Mouse (Mus musculus) lung, adult 2 months (tissue): Measurements from ENCODE around the gene Cfap77.

Source experiments
- CTCF ChIP-seq: fragments of 200-500 bp; IDR thresholded peaks from 2 replicates; pipeline ENCODE4 v1.5.1; 2011; ENCODE audit warnings: mild to moderate bottlenecking, low read length, control low read depth; ENCODE audit not compliant: insufficient read depth
- POLR2A ChIP-seq: fragments of 200-500 bp; IDR thresholded peaks from 2 replicates; pipeline ENCODE4 v1.6.1; 2011; ENCODE audit warnings: low read depth, mild to moderate bottlenecking, control low read depth, low read length, borderline replicate concordance; ENCODE audit errors: extremely low read depth

DNA sequence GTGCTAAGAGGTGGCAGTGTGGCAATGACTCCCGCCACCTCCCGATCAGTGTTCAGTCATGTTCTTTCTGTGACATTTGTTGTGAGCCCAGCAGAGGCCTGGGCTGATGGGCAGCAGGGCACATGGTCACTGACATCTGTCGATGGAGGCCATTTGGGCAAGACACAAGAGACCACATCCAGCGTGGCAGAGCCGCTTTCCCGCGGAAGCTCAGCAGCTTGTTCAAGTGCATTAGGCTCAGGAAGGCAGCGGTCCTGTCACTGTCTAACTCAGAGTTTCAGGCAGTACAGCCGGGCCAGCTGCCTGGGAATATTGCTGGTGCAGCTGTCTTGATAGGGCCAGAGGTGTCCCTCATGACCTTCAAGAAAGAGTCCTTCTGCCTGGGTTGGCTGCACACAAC is 100.3 kb downstream of the Cfap77 start:
- TF ChIP-seq CTCF = no peak
- no peak for TF ChIP-seq POLR2A
